Mouse (Mus musculus) testis, postnatal 14 days (tissue): ENCODE results near the gene Cklf.
"Not testable (repeated sequence)": the region's sequence is repeated elsewhere in the genome, so short reads cannot be mapped to it uniquely, and the experiment has no call there.

Experiments
- DNase-seq: peaks from one replicate; pipeline ENCODE4 v3.0.0; 2021; ENCODE audit warnings: low spot score

The Cklf gene

DNA sequence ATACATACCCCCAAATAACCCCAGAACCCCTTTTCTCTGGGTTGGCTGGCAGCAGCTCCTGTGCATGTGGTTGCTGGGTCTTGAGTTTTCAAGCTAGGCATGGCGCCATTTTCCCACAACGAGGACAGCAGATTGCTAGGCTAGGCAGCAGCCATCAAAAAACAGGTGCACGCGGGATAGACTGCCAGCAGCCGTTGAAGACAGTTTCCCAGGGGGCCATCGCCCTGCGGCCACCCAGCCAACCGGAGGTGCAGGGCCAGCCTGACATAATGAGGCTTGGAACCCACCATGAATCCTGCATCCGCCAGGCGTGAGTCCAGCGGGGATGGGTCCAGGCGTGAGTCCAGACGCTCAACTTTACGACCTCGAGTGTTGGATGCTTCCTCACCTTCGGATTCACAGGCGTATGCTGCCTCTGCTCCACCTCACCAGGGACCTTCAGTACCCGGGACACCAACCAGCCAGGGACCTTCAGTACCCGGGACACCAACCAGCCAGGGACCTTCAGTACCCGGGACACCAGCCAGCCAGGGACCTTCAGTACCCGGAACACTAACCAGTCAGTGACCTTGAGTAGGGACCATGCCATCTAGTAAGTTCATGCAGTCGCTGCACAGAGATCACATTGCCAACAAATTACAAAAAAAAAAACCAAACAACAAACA lies 13.7 kb downstream of the Cklf start:
- DNase-seq = not testable (repeated sequence)

DNA sequence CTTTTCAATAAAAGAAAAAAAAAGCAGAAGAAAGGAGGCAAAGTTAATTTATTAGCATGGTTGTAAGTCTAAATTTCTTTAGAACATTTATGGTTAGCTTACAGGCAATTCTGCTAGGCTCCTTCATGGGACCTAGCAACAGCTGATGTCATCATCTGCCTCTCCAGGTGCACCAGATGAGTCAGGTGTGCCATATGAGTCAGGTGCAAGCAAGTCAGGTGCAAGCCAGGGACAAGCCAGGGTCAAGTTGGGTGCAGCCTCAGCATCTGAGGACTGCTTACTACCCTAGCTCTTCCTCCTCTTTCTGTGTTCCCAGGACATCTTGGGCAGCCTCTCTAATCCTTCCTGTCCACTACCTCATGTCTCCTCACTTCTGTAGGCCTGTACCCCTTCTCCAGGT lies 17.7 kb downstream of the Cklf start:
- no peak for DNase-seq

DNA sequence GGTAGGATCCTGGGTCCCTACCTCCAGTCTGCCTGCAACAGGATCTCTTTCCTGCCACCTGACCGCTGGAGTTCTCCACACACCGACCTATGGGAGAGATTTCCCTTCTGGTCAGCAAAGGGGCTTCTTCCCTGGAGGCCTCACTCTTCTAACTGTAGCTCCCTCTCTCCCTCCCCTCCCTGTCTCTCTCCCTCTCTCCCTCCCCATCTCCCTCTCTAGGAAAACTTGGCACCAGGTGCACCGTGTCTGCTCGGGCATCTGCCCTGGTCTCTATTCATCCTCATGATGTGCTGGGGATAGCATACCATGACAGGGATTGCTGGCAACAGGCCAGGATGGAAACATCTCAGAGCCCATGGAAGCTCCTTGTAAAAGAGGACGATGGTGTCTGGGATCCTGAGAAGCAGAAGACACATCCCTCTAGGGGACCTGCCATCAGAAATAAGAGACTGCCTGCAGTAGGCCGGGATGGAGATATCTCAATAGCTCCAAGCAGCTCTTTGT lies 18.3 kb downstream of the Cklf start:
- no peak for DNase-seq

DNA sequence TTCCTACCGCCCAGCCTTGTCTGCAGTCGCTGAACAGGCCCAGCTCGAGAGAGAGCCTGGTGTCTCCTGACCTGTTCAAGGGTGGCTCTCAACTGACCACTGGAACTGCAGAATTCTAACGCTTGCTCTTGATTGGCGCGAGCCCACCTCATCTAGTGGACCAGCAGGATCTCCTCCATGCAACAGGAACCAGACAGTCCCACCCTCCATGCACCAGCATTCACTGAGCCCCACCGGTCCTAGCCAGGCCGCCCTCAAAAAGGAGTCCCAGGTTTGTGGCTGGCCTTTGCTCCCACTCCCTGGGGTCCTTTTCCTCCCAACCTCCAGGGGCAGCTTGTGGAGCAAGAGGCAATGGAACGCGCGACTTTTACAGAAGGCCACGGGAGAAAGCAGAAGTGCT lies 42.4 kb downstream of the Cklf start, which contains the start of gene Cmtm2a:
Cmtm2a (minus strand) TSS at position 101 of the 400 bp plus-strand sequence.
- DNase-seq = not testable (repeated sequence)

DNA sequence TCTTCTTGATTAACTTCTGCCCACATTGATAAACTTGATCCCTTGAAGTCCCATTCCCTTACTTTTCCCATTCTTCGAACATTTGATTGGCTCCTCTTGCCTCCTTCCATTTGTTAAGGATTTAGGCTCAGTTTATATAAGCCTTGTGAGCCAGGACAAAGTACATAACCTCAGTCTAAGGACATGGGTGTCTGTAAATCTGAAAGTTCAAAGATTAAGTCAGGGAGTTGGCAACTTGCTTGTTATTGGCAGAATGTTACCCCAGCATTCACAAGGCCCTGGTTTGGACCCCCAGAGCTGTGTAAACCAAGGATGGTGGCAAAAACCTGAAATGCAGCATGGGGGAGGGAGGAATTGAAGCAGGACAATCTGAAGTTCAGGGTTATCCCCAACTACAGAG lies 43.7 kb downstream of the Cklf start:
- DNase-seq = no peak

DNA sequence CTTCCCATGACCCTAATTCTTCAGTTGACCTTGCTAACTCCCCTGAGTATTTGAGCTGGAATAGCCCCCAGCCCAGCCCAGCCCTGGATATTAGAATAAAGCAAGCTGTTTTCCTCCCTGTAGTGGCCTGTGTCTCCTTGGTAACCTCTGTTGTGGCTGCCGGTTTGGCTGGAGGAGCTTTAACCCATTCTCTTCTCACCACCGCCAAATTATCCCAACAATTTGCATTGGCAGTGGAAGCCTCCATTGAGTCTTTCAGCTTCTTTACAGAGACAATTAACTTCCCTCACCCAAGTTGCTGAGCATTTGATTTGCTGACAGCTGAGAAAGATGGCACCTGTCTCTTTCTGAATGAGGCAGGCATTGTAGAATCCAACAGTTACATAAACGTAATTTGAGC lies 50.9 kb downstream of the Cklf start:
- not testable (repeated sequence) for DNase-seq

DNA sequence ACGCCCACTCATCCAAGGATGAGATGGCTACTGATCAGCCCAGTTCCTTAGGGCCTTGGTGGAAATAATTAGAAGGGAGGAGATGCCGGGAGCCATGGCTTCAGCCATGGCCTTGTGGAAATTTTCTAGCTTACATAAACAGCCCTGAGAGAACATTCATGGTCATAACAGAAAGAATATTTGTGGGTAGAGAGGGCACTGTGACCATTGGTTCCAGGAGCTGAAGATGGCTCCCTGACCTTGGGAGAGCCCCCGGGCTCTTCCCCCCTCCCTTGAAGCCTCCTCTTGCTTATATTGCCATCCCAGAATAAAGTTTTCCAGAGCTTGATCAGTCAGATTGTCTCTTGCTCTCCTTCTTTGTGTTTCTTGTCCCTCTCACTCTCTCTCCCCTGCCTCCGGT lies 51.9 kb downstream of the Cklf start:
- DNase-seq = not testable (repeated sequence)

DNA sequence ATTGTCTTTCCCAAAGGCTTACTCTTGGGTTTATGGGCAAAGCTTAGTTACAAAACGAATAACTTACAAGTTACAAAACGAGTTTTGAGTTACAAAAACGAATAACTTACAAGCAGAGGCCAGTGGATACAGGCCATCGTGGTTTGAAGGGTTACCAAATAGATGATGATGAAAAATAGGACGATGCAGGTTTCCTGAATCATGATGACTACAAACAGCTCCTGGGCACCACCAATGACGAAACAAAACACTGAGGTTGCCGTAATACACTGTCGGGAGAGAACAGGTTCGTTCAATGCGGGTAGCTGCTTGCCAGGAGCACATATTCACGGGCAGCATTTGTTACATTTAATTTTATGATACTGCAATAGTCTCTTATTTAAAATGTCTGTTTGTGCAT lies 54.3 kb downstream of the Cklf start:
- no peak for DNase-seq

DNA sequence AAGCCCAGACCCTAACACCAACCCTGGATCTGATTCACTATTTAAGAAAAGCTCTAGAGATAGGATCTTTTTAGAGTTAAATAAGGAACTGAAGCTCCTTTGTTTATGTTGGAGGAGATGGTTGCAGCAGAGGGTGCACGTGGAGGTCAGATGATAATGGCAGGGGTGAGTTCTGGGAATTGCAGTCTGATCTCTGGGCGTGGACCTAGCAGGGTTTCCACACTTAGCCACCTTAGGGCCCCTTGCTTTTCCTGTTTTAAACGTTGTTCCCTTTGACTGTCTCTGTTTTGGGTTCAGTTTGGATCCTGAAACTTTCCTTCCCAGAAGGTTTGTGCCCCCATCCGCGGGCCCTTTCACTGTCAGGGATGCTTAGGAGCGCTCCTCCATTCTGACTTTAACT lies 57.7 kb downstream of the Cklf start:
- DNase-seq = not testable (repeated sequence)

DNA sequence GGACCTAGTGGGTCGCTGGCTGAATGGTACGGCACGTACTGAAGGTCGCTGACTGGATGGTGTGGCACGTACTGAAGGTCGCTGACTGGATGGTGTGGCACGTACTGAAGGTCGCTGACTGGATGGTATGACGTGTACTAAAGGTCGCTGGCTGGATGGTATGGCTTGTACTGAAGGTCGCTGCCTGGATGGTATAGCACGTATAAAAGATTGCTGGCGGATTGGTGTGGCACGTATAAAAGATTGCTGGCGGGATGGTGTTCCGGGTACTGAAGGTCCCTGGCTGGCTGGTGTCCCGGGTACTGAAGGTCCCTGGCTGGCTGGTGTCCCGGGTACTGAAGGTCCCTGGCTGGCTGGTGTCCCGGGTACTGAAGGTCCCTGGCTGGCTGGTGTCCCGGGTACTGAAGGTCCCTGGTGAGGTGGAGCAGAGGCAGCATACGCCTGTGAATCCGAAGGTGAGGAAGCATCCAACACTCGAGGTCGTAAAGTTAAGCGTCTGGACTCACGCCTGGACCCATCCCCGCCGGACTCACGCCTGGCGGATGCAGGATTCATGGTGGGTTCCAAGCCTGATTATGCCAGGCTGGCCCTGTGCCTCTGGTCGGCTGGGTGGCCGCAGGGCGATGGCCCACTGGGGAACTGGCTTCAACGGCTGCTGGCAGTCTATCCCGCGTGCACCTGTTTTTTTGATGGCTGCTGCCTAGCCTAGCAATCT lies 58.9 kb downstream of the Cklf start, which contains the start of the genes Gm45711 and Cmtm1:
Gm45711 (minus strand) TSS at position 641 of the 715 bp plus-strand sequence.
Cmtm1 (minus strand) TSS at position 705 of the 715 bp plus-strand sequence.
- DNase-seq = peak; percentile 19

DNA sequence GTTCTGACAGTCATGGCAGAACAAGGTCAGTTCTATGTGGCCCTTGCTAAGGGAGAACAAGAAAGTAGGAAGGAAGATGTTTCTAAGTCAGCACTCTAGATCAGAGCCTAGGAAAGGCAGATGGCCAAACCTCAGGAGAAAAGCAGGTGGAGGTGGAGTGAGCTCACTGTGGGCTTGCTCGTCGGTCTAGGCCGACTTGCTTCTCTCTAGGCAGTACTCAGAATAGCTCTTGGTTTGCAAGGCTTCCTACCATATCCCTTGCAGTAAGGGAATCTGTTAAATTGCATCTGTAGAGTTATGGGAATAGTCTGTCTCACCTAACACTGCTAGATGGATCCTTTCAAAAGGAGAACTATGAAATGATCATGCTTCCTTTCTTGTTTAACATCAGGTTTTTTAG lies 61.4 kb downstream of the Cklf start:
- not testable (repeated sequence) for DNase-seq

DNA sequence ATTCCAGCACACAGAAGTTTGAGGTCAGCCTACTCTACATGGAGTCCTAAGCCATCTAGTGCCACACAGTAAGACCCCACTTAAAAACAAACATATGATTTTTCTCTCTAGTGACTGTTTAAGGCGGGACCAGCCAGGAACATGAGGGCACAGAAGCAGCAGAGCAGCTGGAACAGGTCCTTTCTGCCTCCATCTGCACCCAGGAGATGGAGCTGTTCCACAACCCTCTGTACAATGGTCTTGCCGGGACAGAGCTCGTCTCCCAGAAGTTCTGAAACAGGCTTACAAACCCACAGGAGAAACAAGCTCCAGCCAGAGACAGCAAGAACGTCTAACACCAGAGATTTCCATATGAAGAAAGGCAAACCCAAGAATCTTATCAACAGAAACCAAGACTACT lies 62.6 kb downstream of the Cklf start:
- no peak for DNase-seq
